Mouse (Mus musculus): ENCODE measurements around the gene Pdpk1.

DNA sequence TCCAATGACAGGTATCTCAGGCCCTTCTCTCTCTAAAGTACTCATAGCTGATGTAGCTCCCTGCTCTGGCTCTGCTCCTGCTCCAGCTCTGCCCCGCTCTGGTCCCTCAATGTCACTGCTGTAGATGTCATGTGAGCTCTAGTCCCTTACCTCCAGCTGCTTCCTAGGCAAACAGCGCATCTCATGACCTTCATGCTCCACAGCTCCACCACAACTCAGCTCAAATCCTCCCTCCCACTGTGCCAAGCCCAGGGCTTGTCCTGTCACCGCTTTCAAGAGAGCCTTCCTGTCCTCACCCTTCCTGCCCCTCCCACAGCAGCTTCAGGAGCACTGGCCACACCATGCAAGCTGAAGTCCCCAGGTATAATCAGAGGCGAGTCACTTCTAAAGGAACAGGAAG lies 49.0 kb upstream of the Pdpk1 start:
- no peak for TF ChIP-seq CTCF (IDR thresholded peaks at IDR 0.05; ENCODE audit: low read depth, low read length)
- no peak for TF ChIP-seq POLR2A (IDR thresholded peaks at IDR 0.05; ENCODE audit: insufficient read depth, low read length)
